Mouse (Mus musculus) stomach, embryonic 15.5 days (tissue): ENCODE measurements around the gene 1600002K03Rik. TPM values are rescaled to one million over a fixed set of nuclear protein-coding genes. Genes with fewer than 3 reads are reported as not detected.
A peak's percentile ranks its signal among the peaks of the same experiment; 100 is the strongest.

ENCODE experiments used
- ATAC-seq: fragments of 200-750 bp; cut with Nextera tagmentation; 2 replicates; pipeline ENCODE4 v1.8.0; 2017; ENCODE audit warnings: low read depth, moderate number of reproducible peaks, moderate TSS enrichment; ENCODE audit not compliant: insufficient read depth, low FRiP score
- H3K27ac ChIP-seq: fragments of 300-500 bp; sonication (generic); 2 replicates; pipeline ENCODE4 v1.5.1; 2015; ENCODE audit warnings: mild to moderate bottlenecking, inconsistent platforms
- H3K27me3 ChIP-seq: fragments of 300-500 bp; sonication (generic); replicated peaks from 2 replicates; pipeline ENCODE4 v1.6.1; 2015; ENCODE audit warnings: inconsistent platforms
- H3K36me3 ChIP-seq: fragments of 300-500 bp; sonication (generic); 2 replicates; pipeline ENCODE4 v1.6.1; 2015; ENCODE audit warnings: inconsistent platforms
- H3K4me1 ChIP-seq: fragments of 300-500 bp; sonication (generic); 2 replicates; pipeline ENCODE4 v1.6.1; 2015; ENCODE audit warnings: inconsistent platforms
- H3K4me2 ChIP-seq: fragments of 300-500 bp; sonication (generic); 2 replicates; pipeline ENCODE4 v1.6.1; 2015; ENCODE audit warnings: mild to moderate bottlenecking, inconsistent platforms
- H3K4me3 ChIP-seq: fragments of 300-500 bp; sonication (generic); replicated peaks from 2 replicates; pipeline ENCODE4 v1.5.1; 2015; ENCODE audit warnings: inconsistent platforms
- H3K9ac ChIP-seq: fragments of 300-500 bp; sonication (generic); 2 replicates; pipeline ENCODE4 v1.6.1; 2015; ENCODE audit warnings: inconsistent platforms
- H3K9me3 ChIP-seq: fragments of 300-500 bp; sonication (generic); 2 replicates; pipeline ENCODE4 v1.6.1; 2016; ENCODE audit warnings: inconsistent platforms
- WGBS: fragments of 180-500 bp; shearing (Covaris S2); methylation state at CpG from one replicate; pipeline ENCODE4 v1.1.7; 2015; 5-methylcytosine and 5-hydroxymethylcytosine counted together
- polyA plus RNA-seq: library from polyadenylated mRNA; unstranded; fragments of >200 nt; fragmentation: Nextera tagmentation; extraction: Ambion mirVana; gene quantifications from 2 replicates; pipeline ENCODE4 v1.2.1, GENCODE M21; 2015

Gene 1600002K03Rik
- polyA plus RNA-seq, 1 experiment from 2014 or later = 17.5 TPM

DNA sequence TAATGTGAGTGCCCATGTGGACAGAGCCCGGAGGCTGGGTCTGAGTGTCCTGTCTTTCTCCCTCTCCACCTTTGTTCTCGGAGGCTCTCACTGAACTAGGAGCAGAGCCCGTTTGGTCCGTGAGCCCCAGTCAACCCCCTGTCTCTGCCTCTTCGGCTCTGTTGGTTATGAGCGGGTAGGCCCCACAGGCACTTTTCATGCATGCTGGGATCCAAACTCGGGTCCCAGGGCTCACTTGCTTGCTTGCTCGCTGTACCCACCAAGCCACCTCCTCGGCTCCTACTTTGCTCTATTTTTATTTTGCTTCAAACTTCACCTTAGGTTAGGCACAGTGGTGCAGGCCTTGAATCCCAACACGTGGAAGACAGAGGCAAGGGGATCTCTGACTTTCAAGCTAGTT, 15.0 kb downstream of the 1600002K03Rik start:
- 92% methylated on average over 10 of the region's 10 CpGs for WGBS
- no peak overlapping the region for H3K9ac ChIP-seq
- ATAC-seq = no peak
- no peak overlapping the region for H3K27ac ChIP-seq
- no peaks in the 10 kb centered on the region for H3K36me3 ChIP-seq
- no peaks in the 10 kb centered on the region for H3K9me3 ChIP-seq
- no peak overlapping the region for H3K4me3 ChIP-seq
- H3K27me3 ChIP-seq = peaks cover 32% of the 10 kb centered on the region
- H3K4me1 ChIP-seq = peaks cover 9% of the 10 kb centered on the region
- H3K4me2 ChIP-seq = no peak overlapping the region

DNA sequence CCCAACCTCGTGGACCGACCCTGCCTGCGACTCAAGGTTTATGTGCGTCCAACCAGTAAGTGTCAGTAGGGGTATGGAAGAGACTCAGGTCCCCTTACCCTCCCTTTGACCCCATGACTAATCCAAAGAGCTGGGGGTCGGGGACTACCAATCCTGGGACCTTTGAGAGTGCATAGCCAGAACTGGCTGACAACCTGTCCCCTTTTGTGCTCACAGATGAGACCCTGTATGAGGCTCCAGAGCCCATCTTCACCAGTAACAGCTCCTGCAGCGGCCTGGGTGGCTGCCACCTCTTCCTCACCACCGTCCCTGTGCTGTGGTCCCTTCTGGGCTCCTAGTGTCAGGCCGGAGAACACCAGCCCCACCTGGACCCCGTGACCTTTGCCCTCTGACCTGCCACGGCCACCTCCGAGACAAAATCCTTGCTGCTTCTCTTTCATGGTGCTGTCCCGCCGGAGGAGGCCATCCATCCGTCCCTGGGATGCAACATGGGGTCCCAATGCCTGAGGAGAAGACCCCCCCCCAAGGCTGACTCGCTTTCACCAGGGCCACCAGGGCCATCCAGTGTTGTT, 15.8 kb downstream of the 1600002K03Rik start:
- H3K9me3 ChIP-seq = no peaks in the 10 kb centered on the region
- no peak overlapping the region for H3K9ac ChIP-seq
- no peak overlapping the region for H3K27ac ChIP-seq
- H3K27me3 ChIP-seq = peaks cover 33% of the 10 kb centered on the region
- H3K4me3 ChIP-seq = no peak overlapping the region
- no peaks in the 10 kb centered on the region for H3K36me3 ChIP-seq
- H3K4me2 ChIP-seq = no peak overlapping the region
- peaks cover 9% of the 10 kb centered on the region for H3K4me1 ChIP-seq
- WGBS = 74% methylated on average over 15 of the region's 15 CpGs
- ATAC-seq = no peak

DNA sequence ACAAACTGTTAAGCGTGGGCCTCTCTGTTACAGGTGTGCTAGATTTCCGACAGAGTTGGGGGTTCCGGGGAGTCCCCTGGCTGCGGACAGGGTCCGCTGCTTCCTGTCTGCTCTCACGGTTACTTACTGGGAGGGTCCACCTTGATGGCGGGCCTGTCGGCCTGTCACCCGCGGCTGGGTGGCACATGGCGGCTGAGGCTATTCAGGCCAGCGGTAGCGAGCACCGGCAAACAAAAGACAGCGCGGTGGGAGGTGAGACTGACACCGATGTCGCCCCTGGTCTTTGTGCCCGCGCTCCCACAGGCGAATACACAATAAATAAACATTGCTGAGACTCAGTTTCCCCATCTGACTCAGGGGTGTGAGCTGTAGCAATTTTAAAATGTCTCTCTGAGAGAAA, 17.3 kb downstream of the 1600002K03Rik start:
- no peak for ATAC-seq
- WGBS = 17% methylated on average over 21 of the region's 21 CpGs
- peak overlapping the region; percentile 16; the same call in 1 of the 2 replicates for H3K9ac ChIP-seq

DNA sequence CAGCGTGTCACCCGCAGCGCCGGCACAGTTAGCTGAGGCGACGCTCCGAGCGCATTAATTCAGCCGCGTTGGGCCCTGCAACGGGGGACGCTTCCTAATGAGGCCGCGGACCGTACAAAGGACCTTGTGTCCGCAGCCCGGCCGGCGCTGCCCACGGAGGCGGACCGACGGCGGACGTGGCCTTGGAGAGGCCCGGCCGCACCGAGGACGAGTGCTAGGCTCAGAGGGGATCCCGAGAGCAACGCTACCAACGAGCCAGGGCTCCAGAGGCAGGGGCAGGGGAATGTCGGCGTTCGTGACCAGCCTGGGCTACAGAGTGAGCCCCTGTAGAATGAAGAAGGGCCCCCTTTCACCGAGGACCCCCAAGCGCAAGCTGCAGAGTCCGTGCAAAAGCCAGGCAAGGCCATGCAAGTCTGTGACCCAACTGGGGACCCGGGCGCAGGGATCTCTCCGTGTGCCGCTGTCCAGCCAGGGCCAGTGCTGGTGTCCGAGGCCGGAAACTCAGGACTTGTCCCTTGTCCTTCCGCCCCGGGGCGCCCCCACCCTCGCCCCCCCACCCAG, 17.8 kb downstream of the 1600002K03Rik start:
- H3K4me1 ChIP-seq = peaks cover 9% of the 10 kb centered on the region
- H3K9me3 ChIP-seq = no peaks in the 10 kb centered on the region
- peak overlapping the region; percentile 81 for H3K4me2 ChIP-seq
- no peak for ATAC-seq
- H3K9ac ChIP-seq = peak overlapping the region; percentile 16; the same call in 1 of the 2 replicates
- H3K4me3 ChIP-seq = peak overlapping the region; percentile 40
- peaks cover 33% of the 10 kb centered on the region for H3K27me3 ChIP-seq
- H3K27ac ChIP-seq = no peak overlapping the region
- WGBS = 2% methylated on average over 48 of the region's 48 CpGs
- H3K36me3 ChIP-seq = no peaks in the 10 kb centered on the region

More for the DNA sequence above, 17.3 kb downstream of the 1600002K03Rik start:
- Histone ChIP-seq H3K27me3 (peaks cover 33% of the 10 kb centered on the region), H3K4me2 (peak overlapping the region; percentile 81), H3K4me3 (peak overlapping the region; percentile 40), H3K9me3 (no peaks in the 10 kb centered on the region), H3K4me1 (peaks cover 9% of the 10 kb centered on the region), H3K27ac (no peak overlapping the region), H3K36me3 (no peaks in the 10 kb centered on the region)

DNA sequence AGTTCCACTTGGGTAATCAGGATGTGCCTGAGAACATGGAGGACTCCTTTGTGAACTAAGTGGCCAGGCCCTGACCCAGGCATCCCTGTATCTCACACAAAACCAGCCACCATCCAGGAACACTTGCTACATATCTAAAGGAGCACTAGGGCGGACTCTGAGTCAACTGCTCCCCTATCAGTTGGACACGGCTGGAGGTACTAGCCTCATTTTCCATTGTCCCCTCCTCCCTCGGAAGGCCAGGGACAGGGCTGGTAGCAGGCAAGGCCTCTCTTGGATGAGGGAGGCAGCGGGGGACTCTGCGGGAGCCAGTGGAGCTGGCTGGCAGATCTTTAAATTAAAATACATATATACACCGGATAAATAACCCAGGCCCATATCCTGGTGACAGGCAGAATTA, 21.2 kb downstream of the 1600002K03Rik start:
- WGBS = 75% methylated on average over 6 of the region's 6 CpGs
- no peaks in the 10 kb centered on the region for H3K36me3 ChIP-seq
- no peak overlapping the region for H3K4me2 ChIP-seq
- H3K9me3 ChIP-seq = no peaks in the 10 kb centered on the region
- H3K4me1 ChIP-seq = peaks cover 9% of the 10 kb centered on the region
- H3K27me3 ChIP-seq = peaks cover 32% of the 10 kb centered on the region
- no peak overlapping the region for H3K27ac ChIP-seq
- no peak overlapping the region for H3K4me3 ChIP-seq
- ATAC-seq = no peak
- H3K9ac ChIP-seq = no peak overlapping the region

DNA sequence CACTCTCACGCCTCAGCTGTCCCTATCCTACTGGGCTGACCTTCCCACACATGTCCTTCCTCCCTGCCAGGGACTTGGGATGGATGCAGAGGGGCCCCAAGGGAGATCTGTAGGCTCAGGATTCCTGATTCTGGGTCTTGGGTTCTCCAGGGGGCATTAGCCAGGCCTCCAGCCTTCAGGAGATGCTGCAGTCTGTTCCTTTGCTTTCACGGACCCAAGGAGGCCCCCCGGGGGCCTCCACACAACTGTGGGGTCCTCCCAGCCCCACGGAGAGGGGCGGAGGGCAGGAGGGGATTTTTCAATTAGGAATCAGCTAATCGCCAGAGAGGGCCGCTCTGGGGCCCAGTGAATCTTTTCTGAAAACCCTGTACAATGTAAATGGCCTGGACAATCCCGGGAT, 21.7 kb downstream of the 1600002K03Rik start:
- no peak overlapping the region for H3K27ac ChIP-seq
- peaks cover 29% of the 10 kb centered on the region for H3K27me3 ChIP-seq
- H3K4me1 ChIP-seq = peaks cover 9% of the 10 kb centered on the region
- no peaks in the 10 kb centered on the region for H3K36me3 ChIP-seq
- no peak overlapping the region for H3K4me2 ChIP-seq
- WGBS = 69% methylated on average over 8 of the region's 8 CpGs
- ATAC-seq = no peak
- no peaks in the 10 kb centered on the region for H3K9me3 ChIP-seq
- no peak overlapping the region for H3K4me3 ChIP-seq
- no peak overlapping the region for H3K9ac ChIP-seq

DNA sequence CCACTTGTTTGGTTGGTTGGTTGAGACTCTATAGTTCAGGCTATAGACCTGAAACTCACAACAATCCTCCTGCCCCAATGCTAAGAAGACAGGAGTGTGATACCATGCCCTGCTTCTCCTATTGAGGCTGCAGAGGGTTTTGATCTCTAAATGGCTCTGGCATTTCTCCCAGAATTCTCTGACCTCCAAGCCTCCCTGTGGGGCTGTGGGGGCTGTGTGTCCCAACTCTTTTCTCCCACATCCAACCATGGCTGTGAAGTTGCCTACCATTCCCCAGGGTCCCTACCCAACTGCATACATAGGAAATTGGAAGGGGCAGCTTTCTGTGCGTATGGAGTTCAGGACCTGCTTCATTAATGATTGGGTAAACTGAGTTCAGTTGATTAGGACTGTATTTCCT, 23.4 kb downstream of the 1600002K03Rik start:
- no peak overlapping the region for H3K4me3 ChIP-seq
- no peak for ATAC-seq
- H3K4me2 ChIP-seq = no peak overlapping the region
- no peaks in the 10 kb centered on the region for H3K4me1 ChIP-seq
- no peaks in the 10 kb centered on the region for H3K9me3 ChIP-seq
- no peaks in the 10 kb centered on the region for H3K36me3 ChIP-seq
- 100% methylated on average over 1 of the region's 1 CpGs for WGBS
- peaks cover 14% of the 10 kb centered on the region; the same call in 1 of the 2 replicates for H3K27me3 ChIP-seq
- no peak overlapping the region for H3K9ac ChIP-seq
- H3K27ac ChIP-seq = no peak overlapping the region

DNA sequence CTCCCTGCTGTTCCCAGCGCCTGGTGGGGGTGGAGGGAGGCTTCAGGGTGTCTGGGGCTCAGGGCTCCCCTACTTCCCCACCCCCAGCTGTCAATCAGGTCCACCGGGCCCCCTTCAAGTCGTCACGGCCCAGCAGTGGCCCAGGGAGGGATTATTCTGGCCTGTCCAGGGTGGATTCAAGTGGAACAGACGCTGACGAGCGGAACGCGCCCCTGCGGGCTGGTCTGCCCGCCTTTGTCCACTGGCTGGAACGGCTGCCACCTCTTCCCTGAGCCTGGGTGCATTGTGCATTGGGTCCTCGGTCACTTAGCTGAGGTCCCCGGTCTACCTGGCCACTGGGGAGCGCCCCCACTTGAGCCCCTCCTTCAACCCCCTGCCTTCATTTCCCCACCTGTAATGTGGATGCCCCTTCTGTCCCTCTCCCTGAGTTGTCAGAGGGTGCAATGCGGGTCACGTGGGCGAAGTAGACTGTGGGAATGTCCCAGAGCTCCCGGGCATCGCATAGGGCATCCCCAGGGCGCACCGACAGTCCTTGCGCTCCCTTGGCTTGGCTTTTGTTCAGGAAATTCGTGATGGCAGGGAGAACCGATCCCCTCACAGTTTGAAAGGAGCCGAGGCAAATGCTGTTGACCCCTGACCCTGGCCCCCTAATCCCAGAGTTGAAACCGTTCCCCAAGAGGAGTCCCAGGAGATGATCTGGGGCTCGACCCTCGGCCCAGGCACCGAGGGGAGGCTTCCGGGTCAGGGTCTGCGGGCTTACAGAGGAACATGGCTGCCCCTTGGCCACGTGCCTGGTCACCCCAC, 24.2 kb downstream of the 1600002K03Rik start:
- H3K4me3 ChIP-seq = no peak overlapping the region
- WGBS = 78% methylated on average over 33 of the region's 33 CpGs
- H3K9ac ChIP-seq = no peak overlapping the region
- H3K4me1 ChIP-seq = no peaks in the 10 kb centered on the region
- H3K4me2 ChIP-seq = no peak overlapping the region
- H3K27me3 ChIP-seq = peaks cover 8% of the 10 kb centered on the region; the same call in 1 of the 2 replicates
- no peak overlapping the region for H3K27ac ChIP-seq
- ATAC-seq = no peak
- no peaks in the 10 kb centered on the region for H3K9me3 ChIP-seq
- no peaks in the 10 kb centered on the region for H3K36me3 ChIP-seq

DNA sequence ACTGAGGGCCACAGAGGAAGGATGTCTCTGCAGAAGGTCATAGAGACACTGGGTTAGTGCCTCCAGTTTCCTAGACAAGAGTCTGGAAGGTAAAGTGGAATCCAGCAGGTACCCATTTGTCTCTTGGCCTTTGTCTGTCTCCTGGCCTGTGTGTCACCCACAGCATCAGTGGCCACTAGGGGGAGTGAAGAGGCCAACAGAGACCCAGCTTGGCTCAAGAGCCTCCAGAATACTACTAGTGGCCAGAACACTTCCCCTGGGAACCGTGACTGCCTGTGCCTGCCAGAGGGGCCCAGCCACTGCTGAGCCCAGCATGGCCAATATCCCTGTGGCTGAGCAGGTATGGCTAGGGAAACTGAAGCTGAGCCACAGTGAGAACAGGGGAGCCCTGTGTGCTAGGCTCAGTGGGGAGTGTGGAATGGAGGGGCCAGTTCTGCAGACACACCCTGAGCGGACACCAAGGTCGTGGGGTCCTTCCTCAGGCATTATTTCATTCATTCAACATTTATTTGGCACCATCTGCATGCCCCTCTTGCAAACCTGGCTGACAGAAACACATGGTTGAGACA, 26.8 kb downstream of the 1600002K03Rik start:
- WGBS = 43% methylated on average over 3 of the region's 3 CpGs

DNA sequence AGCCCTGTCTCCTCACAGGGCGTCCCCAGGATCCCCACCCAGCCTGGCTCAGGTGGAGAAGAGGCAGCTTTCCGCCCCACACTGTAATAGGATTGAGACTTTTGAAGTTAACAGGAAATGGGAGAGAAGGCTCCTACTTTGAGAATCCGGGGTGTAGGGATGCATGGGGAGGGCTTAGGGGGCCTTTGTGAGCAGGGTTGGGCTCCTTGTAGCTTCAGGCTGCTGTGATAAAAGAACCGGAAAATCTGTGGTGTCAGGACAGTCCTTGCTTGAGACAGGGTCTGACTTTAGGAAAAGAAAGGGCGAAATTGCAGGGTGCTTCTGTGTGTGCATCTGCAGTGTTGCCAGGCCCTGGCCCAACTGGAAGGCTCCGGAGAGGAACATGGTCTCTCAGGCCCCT, 27.7 kb downstream of the 1600002K03Rik start:
- Histone ChIP-seq H3K4me3 (no peak overlapping the region), H3K36me3 (no peaks in the 10 kb centered on the region), H3K4me1 (no peaks in the 10 kb centered on the region), H3K9me3 (no peaks in the 10 kb centered on the region), H3K9ac (no peak overlapping the region), H3K4me2 (no peak overlapping the region), H3K27me3 (no peaks in the 10 kb centered on the region), H3K27ac (no peak overlapping the region)
- no peak for ATAC-seq
- WGBS = 74% methylated on average over 6 of the region's 6 CpGs

More for the DNA sequence above, 26.8 kb downstream of the 1600002K03Rik start:
- H3K36me3 ChIP-seq = no peaks in the 10 kb centered on the region
- peak; percentile 69; the same call in 1 of the 2 replicates for ATAC-seq
- no peak overlapping the region for H3K9ac ChIP-seq
- H3K27ac ChIP-seq = no peak overlapping the region
- no peaks in the 10 kb centered on the region for H3K4me1 ChIP-seq
- no peak overlapping the region for H3K4me3 ChIP-seq
- H3K9me3 ChIP-seq = no peaks in the 10 kb centered on the region
- no peaks in the 10 kb centered on the region for H3K27me3 ChIP-seq
- H3K4me2 ChIP-seq = no peak overlapping the region

DNA sequence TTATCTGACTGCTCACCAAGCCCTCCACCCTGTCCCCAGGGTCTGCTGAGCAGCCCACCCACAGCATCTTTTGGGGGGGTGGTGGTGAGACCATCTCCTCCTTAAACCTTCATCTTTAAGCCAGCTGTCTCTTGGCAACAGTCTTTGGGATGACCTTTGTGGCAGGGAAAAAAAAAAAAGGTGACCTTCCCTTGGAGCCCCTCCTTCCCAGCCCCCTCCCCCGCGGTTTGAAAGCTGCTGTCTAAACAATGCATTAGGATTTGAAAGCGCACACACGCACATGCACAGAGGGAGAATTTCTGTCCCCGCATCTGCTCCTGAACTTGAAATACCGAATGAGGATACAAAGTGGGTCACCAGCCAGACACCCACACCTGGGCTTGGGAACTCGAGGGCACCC, 31.3 kb downstream of the 1600002K03Rik start:
- Histone ChIP-seq H3K27ac (no peak overlapping the region), H3K27me3 (no peaks in the 10 kb centered on the region), H3K4me1 (peaks cover 4% of the 10 kb centered on the region; the same call in 1 of the 2 replicates), H3K36me3 (no peaks in the 10 kb centered on the region), H3K4me3 (no peak overlapping the region), H3K9ac (no peak overlapping the region), H3K4me2 (no peak overlapping the region), H3K9me3 (no peaks in the 10 kb centered on the region)
- 21% methylated on average over 7 of the region's 7 CpGs for WGBS
- no peak for ATAC-seq

DNA sequence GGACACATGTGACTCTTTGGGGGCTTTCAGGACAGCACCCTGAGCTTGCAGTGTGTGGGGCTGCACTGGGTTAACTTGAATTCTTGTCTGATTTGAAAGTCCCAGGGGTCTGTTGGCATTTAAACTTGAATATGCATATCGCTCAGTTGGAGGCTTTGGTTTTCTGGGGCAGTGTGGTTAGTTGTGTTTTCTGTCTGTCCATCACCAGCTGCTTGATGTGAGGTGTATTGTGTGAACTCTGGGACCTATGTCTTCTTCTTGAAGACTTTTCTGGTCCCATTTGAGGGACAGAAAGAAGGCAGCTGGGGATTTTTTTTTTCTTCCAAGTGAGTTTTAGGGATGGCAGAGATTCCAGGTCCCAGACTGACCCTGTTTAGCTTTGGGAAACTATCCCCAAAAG, 34.5 kb downstream of the 1600002K03Rik start:
- Histone ChIP-seq H3K27ac (no peak overlapping the region), H3K4me1 (peaks cover 6% of the 10 kb centered on the region; the same call in 1 of the 2 replicates), H3K4me2 (no peak overlapping the region), H3K9ac (no peak overlapping the region), H3K27me3 (no peaks in the 10 kb centered on the region), H3K4me3 (no peak overlapping the region), H3K9me3 (no peaks in the 10 kb centered on the region), H3K36me3 (no peaks in the 10 kb centered on the region)
- 72% methylated on average over 1 of the region's 1 CpGs for WGBS
- no peak for ATAC-seq
